Mouse (Mus musculus): ENCODE data around the gene Gm6902. TPM values are rescaled to one million over a fixed set of nuclear protein-coding genes. Genes with fewer than 3 reads are reported as not detected.
"Not testable (repeated sequence)": the region's sequence is repeated elsewhere in the genome, so short reads cannot be mapped to it uniquely, and the experiment has no call there.

Gm6902 gene
- polyA plus RNA-seq (2014; fragmentation: Nextera tagmentation; extraction: Ambion mirVana), result not detected in 2 replicates

GRCm38 (mm10) chr7:23278800-23279199, at the start of gene Gm6902:
Gm6902 (minus strand) TSS chr7:23278900.
- ATAC-seq (ENCODE audit: insufficient number of reproducible peaks, insufficient read depth, low FRiP score, low read depth), result not testable (repeated sequence)

GRCm38 (mm10) chr7:23300892-23301291, 22.2 kb upstream of the Gm6902 start, which contains the start of gene Nlrp4e:
Nlrp4e (plus strand) TSS chr7:23301192.
- H3K4me3 ChIP-seq (ENCODE audit: control insufficient read depth in 1 of 2, insufficient read depth in 1 of 2, low read depth in 1 of 2, low read length in 2 of 2); H3K36me3 ChIP-seq (ENCODE audit: control insufficient read depth, insufficient read depth, low read length); H3K27ac ChIP-seq (replicated peaks in 1 of 2; ENCODE audit: control insufficient read depth in 1 of 2, insufficient read depth in 1 of 2, low read depth in 2 of 2, low read length in 2 of 2); H3K4me1 ChIP-seq (ENCODE audit: control insufficient read depth in 2 of 2, insufficient read depth in 2 of 2, low read length in 2 of 2); H3K9ac ChIP-seq (ENCODE audit: low read length); H3K27me3 ChIP-seq (ENCODE audit: control insufficient read depth, insufficient read depth, low read length); ATAC-seq (ENCODE audit: insufficient number of reproducible peaks, insufficient read depth, low FRiP score, low read depth); H3K9me3 ChIP-seq (ENCODE audit: control insufficient read depth, low read length); H3K4me2 ChIP-seq (ENCODE audit: low read length): not testable (repeated sequence)
- 69% methylated on average over 3 of the region's 3 CpGs for WGBS

More at GRCm38 (mm10) chr7:23278800-23279199, at the start of gene Gm6902:
- H3K4me3 ChIP-seq (ENCODE audit: control insufficient read depth in 1 of 2, insufficient read depth in 1 of 2, low read depth in 1 of 2, low read length in 2 of 2); H3K9me3 ChIP-seq (ENCODE audit: control insufficient read depth, low read length); H3K27ac ChIP-seq (replicated peaks in 1 of 2; ENCODE audit: control insufficient read depth in 1 of 2, insufficient read depth in 1 of 2, low read depth in 2 of 2, low read length in 2 of 2); H3K9ac ChIP-seq (ENCODE audit: low read length); H3K36me3 ChIP-seq (ENCODE audit: control insufficient read depth, insufficient read depth, low read length); H3K4me2 ChIP-seq (ENCODE audit: low read length); H3K27me3 ChIP-seq (ENCODE audit: control insufficient read depth, insufficient read depth, low read length); H3K4me1 ChIP-seq (ENCODE audit: control insufficient read depth in 2 of 2, insufficient read depth in 2 of 2, low read length in 2 of 2): not testable (repeated sequence)
- WGBS, result no CpG with 5 or more reads among the region's 2 CpGs

GRCm38 (mm10) chr7:23251582-23251981, 27.1 kb downstream of the Gm6902 start, which contains the start of gene Vmn1r166:
Vmn1r166 (minus strand) TSS chr7:23251682.
- not testable (repeated sequence) for H3K36me3 ChIP-seq (ENCODE audit: control insufficient read depth, insufficient read depth, low read length); ATAC-seq (ENCODE audit: insufficient number of reproducible peaks, insufficient read depth, low FRiP score, low read depth); H3K9me3 ChIP-seq (ENCODE audit: control insufficient read depth, low read length); H3K4me3 ChIP-seq (ENCODE audit: control insufficient read depth in 1 of 2, insufficient read depth in 1 of 2, low read depth in 1 of 2, low read length in 2 of 2); H3K9ac ChIP-seq (ENCODE audit: low read length); H3K27me3 ChIP-seq (ENCODE audit: control insufficient read depth, insufficient read depth, low read length); H3K4me2 ChIP-seq (ENCODE audit: low read length); H3K4me1 ChIP-seq (ENCODE audit: control insufficient read depth in 2 of 2, insufficient read depth in 2 of 2, low read length in 2 of 2); H3K27ac ChIP-seq (replicated peaks in 1 of 2; ENCODE audit: control insufficient read depth in 1 of 2, insufficient read depth in 1 of 2, low read depth in 2 of 2, low read length in 2 of 2)
- no CpG with 5 or more reads among the region's 2 CpGs for WGBS

Other genes with a start within 250 kb of the Gm6902 start
- not detected in 2 replicates for gene Vmn1r163, start 223.4 kb downstream of the Gm6902 start, polyA plus RNA-seq (2014; fragmentation: Nextera tagmentation; extraction: Ambion mirVana)
- gene Gm8720, start 211.4 kb downstream of the Gm6902 start, polyA plus RNA-seq (2014; fragmentation: Nextera tagmentation; extraction: Ambion mirVana), result not detected in 2 replicates
- not detected in 2 replicates for gene Gm10662, start 134.4 kb downstream of the Gm6902 start, polyA plus RNA-seq (2014; fragmentation: Nextera tagmentation; extraction: Ambion mirVana)
- not detected in 2 replicates for gene Vmn1r165, start 61.6 kb downstream of the Gm6902 start, polyA plus RNA-seq (2014; fragmentation: Nextera tagmentation; extraction: Ambion mirVana)
- not detected in 2 replicates for gene Vmn1r166, start 27.2 kb downstream of the Gm6902 start, polyA plus RNA-seq (2014; fragmentation: Nextera tagmentation; extraction: Ambion mirVana)
- not detected in 2 replicates for gene Nlrp4e, start 22.3 kb upstream of the Gm6902 start, polyA plus RNA-seq (2014; fragmentation: Nextera tagmentation; extraction: Ambion mirVana)
- not detected in 2 replicates for gene Nlrp5, start 107.0 kb upstream of the Gm6902 start, polyA plus RNA-seq (2014; fragmentation: Nextera tagmentation; extraction: Ambion mirVana)
- not detected in 2 replicates for gene Vmn1r167, start 228.3 kb upstream of the Gm6902 start, polyA plus RNA-seq (2014; fragmentation: Nextera tagmentation; extraction: Ambion mirVana)